Mouse (Mus musculus) lung, embryonic 16.5 days (tissue): ENCODE results near the gene Tead1. TPM values are rescaled to one million over a fixed set of nuclear protein-coding genes. Genes with fewer than 3 reads are reported as not detected.
A peak's percentile ranks its signal among the peaks of the same experiment; 100 is the strongest.

Source experiments
- ATAC-seq: fragments of 200-750 bp; cut with Nextera tagmentation; 2 replicates; pipeline ENCODE4 v1.8.0; 2017; ENCODE audit warnings: low read depth, mild to moderate bottlenecking, moderate library complexity
- H3K27ac ChIP-seq: fragments of 300-500 bp; sonication (generic); 2 replicates; pipeline ENCODE4 v1.5.1; 2014; ENCODE audit warnings: mild to moderate bottlenecking, control low read depth, low read length
- H3K27me3 ChIP-seq: fragments of 300-500 bp; sonication (generic); 2 replicates; pipeline ENCODE4 v1.6.1; 2014; ENCODE audit warnings: low read depth, low read length, mixed read lengths; ENCODE audit not compliant: control insufficient read depth, insufficient read depth
- H3K36me3 ChIP-seq: fragments of 300-500 bp; sonication (generic); 2 replicates; pipeline ENCODE4 v1.6.1; 2014; ENCODE audit warnings: low read length; ENCODE audit not compliant: control insufficient read depth, insufficient read depth
- H3K4me1 ChIP-seq: fragments of 300-500 bp; sonication (generic); replicated peaks from 2 replicates; pipeline ENCODE4 v1.6.1; 2014; ENCODE audit warnings: low read length, mixed read lengths; ENCODE audit not compliant: control insufficient read depth, insufficient read depth
- H3K4me2 ChIP-seq: fragments of 300-500 bp; sonication (generic); 2 replicates; pipeline ENCODE4 v1.6.1; 2014; ENCODE audit warnings: low read depth, low read length, control low read depth
- H3K4me3 ChIP-seq: fragments of 300-500 bp; sonication (generic); 2 replicates; pipeline ENCODE4 v1.5.1; 2014; ENCODE audit warnings: mild to moderate bottlenecking, low read length, control low read depth
- H3K9ac ChIP-seq: fragments of 300-500 bp; sonication (generic); 2 replicates; pipeline ENCODE4 v1.6.1; 2014; ENCODE audit warnings: low read length, control low read depth
- H3K9me3 ChIP-seq: fragments of 300-500 bp; sonication (generic); 2 replicates; pipeline ENCODE4 v1.6.1; 2016; ENCODE audit warnings: low read length; ENCODE audit not compliant: control insufficient read depth
- WGBS: fragments of 180-500 bp; shearing (Covaris S2); extraction: QIAGEN DNeasy Blood & Tissue Kit; methylation state at CpG from one replicate; pipeline ENCODE4 v1.1.7; 2014; 5-methylcytosine and 5-hydroxymethylcytosine counted together
- polyA plus RNA-seq: library from polyadenylated mRNA; unstranded; fragments of >200 nt; fragmentation: Nextera tagmentation; extraction: Ambion mirVana; gene quantifications from 2 replicates; pipeline ENCODE4 v1.2.1, GENCODE M21; 2015

The Tead1 gene
- polyA plus RNA-seq, 1 experiment from 2014 or later = 20.1 TPM

DNA sequence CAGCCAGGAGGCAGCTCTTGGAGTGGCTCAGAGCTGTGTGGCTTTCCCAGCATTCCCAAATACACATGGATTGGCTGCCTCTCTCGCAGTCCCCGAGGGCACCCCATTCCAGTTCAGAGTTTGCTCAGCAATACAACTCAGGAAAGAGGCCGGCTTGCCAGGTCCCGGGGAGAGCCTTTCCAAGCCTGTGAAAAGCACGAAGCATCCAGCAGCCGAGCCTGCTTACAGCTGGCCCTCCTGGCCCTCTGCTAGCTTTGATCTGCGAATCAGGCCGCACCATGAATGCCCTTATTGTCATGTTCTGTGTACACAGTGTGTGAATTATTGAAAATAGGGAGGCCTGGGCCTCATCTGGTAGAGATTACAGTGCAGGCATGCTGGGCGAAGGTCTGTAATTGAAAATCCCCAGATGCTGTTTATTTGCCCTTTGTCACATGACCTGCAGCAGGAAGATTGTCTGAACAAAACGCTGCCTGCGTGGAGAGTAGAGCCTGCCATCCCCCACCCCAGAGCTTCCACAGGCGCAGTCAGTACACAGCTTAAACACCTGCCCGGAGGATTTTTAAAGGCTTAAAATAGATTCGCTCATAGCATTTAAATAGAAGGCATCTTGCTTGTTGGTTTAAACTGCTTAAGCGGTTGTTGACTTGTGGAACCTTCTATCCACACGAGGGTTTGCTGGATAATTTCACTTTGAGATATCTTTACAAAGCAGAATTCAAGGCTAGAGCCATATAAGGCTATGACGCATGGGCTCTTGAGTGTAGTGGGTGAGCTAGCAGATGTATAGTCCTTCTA, 147.2 kb downstream of the Tead1 start:
- Histone ChIP-seq H3K9ac (peak overlapping the region; percentile 25; the same call in 1 of the 2 replicates), H3K36me3 (no peaks in the 10 kb centered on the region), H3K4me3 (no peak overlapping the region), H3K27me3 (no peaks in the 10 kb centered on the region), H3K4me1 (peaks cover 58% of the 10 kb centered on the region), H3K9me3 (no peaks in the 10 kb centered on the region), H3K27ac (peak overlapping the region; percentile 94), H3K4me2 (peak overlapping the region; percentile 6)
- ATAC-seq = peak; percentile 63
- 13% methylated on average over 17 of the region's 17 CpGs for WGBS

DNA sequence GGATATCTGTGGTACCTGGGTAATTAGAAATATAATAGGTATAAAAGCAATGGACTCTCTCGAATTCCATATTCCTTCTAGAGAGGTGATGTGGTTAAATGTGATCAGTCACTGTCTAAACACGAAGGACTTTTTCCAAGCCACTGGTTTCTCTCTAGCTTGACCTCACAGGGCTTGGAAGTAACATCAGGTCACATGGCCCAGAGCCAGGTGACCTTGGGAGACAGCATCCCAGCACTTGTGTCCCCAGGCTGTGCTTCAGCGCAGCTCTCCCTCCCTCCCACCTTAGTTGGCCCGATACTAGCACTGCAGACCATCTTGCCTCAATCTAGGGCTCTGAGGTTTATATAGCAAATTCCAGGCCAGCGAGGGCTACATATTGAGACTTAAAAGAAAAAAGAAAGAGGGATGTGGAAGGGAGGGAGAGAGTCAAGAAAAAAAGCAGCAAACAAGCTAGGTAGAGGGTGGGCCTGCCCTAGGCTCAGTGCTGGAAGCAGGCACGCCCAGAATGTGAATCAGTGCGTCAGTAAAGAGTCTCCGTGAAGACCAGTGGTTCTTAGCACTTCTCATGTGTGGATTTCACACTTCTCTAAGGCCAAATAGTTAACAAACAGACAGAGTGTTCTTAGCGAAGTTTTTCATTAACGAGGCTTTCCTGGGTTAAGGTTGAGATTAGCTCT, 149.0 kb downstream of the Tead1 start:
- peak overlapping the region; percentile 23; the same call in 1 of the 2 replicates for H3K4me2 ChIP-seq
- no peak overlapping the region for H3K4me3 ChIP-seq
- peak; percentile 56 for ATAC-seq
- no peak overlapping the region for H3K9ac ChIP-seq
- no peaks in the 10 kb centered on the region for H3K9me3 ChIP-seq
- WGBS = 34% methylated on average over 10 of the region's 10 CpGs
- H3K4me1 ChIP-seq = peaks cover 48% of the 10 kb centered on the region
- no peaks in the 10 kb centered on the region for H3K27me3 ChIP-seq
- peak overlapping the region; percentile 94 for H3K27ac ChIP-seq
- no peaks in the 10 kb centered on the region for H3K36me3 ChIP-seq

DNA sequence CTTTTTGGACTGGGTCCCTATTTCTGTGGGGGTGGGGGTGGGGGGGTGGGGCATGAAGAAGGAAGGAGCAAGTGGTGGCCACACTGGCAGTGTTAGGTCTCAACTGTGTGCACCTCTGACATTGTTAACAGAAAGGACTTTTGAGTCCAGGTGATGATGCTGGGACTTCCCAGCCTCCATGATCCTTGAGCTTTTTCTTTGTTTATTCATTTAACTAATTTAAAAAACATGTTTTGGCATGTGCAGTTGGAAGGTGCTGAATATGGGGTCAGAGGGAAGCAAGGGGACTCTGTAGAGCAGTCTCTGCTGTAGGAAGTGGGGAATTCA, 149.5 kb downstream of the Tead1 start:
- H3K27ac ChIP-seq = peak overlapping the region; percentile 76
- no peaks in the 10 kb centered on the region for H3K27me3 ChIP-seq
- peaks cover 43% of the 10 kb centered on the region for H3K4me1 ChIP-seq
- no peaks in the 10 kb centered on the region for H3K36me3 ChIP-seq
- no peak overlapping the region for H3K4me3 ChIP-seq
- peak; percentile 43 for ATAC-seq
- no peak overlapping the region for H3K9ac ChIP-seq
- H3K4me2 ChIP-seq = no peak overlapping the region
- H3K9me3 ChIP-seq = no peaks in the 10 kb centered on the region

DNA sequence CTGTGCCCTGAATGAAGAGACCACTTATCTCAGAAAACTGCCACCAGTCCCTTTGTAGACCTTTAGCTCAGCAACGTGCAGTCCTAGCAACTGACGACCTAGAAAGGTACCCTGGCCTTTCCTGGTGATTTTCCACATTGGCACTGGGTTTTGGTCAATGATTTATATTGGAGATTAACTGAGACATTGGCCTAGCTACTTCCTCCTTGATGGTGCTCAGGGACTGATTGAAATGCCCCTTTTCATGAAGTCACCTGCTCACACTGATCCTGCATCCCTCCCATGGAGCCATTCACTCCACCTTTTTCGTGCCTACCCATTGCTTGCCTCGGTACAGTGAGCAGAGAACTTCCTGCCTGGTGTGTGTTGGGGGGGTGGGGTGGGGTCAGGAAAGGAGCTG, 151.8 kb downstream of the Tead1 start:
- Histone ChIP-seq H3K4me2 (no peak overlapping the region), H3K36me3 (no peaks in the 10 kb centered on the region), H3K9me3 (no peaks in the 10 kb centered on the region), H3K4me1 (peaks cover 31% of the 10 kb centered on the region), H3K27ac (no peak overlapping the region), H3K4me3 (no peak overlapping the region), H3K9ac (no peak overlapping the region), H3K27me3 (no peaks in the 10 kb centered on the region)
- no peak for ATAC-seq
- 68% methylated on average over 4 of the region's 4 CpGs for WGBS

DNA sequence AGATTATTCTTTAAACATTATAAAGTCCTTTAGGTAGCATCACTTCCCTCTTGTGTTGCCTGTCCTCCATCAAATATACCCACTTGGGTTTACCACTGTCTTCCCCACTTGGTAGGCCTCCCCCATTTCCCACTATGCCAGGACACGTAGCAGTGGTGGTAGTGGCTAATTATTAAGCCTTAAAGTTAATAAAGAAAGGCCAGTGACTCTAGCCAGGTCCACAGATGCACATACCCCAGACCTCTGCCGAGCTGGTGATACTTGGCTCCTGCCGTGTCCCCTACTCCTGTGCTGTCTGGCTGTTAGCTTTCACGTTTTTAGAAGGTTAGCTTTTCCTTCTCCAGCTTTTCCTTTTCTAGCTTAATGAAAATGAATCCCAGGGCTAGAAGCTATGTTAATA, 152.3 kb downstream of the Tead1 start:
- Histone ChIP-seq H3K27ac (no peak overlapping the region), H3K36me3 (no peaks in the 10 kb centered on the region), H3K9me3 (no peaks in the 10 kb centered on the region), H3K4me2 (no peak overlapping the region), H3K4me1 (peaks cover 28% of the 10 kb centered on the region), H3K4me3 (no peak overlapping the region), H3K9ac (no peak overlapping the region), H3K27me3 (no peaks in the 10 kb centered on the region)
- ATAC-seq = no peak
- 63% methylated on average over 4 of the region's 4 CpGs for WGBS

DNA sequence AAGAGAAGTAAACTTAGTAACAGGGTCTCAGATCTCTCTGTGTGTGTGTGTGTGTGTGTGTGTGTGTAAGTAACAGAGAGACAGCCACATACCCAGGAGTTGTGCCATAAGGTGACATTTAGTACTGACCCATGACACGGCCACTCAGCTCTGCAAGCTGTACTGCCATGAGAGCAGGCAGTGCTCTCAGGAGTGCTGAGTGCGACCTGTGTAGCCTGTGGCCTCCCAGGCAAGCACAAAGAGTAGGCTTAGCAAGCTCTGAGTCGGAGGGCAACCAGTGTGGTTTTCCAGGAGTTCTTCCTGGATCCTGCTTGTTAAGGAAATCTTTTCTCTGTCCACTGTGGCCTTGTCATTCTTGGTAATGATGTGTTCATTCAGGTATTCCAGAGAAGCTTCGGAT, 154.0 kb downstream of the Tead1 start:
- H3K4me1 ChIP-seq = peaks cover 11% of the 10 kb centered on the region
- no peak overlapping the region for H3K4me2 ChIP-seq
- H3K4me3 ChIP-seq = no peak overlapping the region
- no peaks in the 10 kb centered on the region for H3K36me3 ChIP-seq
- H3K9me3 ChIP-seq = peaks cover 6% of the 10 kb centered on the region; the same call in 1 of the 2 replicates
- 73% methylated on average over 4 of the region's 4 CpGs for WGBS
- H3K27me3 ChIP-seq = no peaks in the 10 kb centered on the region
- H3K9ac ChIP-seq = no peak overlapping the region
- no peak for ATAC-seq
- peak overlapping the region; percentile 19; the same call in 1 of the 2 replicates for H3K27ac ChIP-seq

DNA sequence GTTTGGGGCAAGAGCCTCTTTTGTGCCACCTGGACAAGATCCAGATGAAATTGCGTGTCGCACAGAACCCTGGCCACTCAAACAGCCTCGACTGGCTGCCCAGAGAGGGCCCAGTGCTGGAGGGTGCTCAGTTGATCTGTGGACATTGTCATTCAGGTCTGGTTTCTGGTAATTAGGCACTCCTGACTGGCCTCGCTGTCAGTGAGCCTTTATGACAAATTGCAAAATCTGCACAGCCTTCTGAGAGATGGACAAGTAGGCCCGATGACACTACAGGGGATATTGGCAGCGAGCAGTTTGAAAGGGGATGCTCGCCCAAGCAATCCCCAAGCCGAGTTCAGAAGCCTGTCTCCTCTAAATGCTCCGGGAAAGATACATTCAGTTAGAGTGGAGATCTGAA, 157.0 kb downstream of the Tead1 start:
- Histone ChIP-seq H3K9ac (no peak overlapping the region), H3K9me3 (peaks cover 6% of the 10 kb centered on the region; the same call in 1 of the 2 replicates), H3K4me2 (no peak overlapping the region), H3K36me3 (no peaks in the 10 kb centered on the region), H3K27me3 (no peaks in the 10 kb centered on the region), H3K27ac (no peak overlapping the region), H3K4me3 (no peak overlapping the region), H3K4me1 (peaks cover 9% of the 10 kb centered on the region; the same call in 1 of the 2 replicates)
- ATAC-seq = no peak
- 57% methylated on average over 9 of the region's 9 CpGs for WGBS

DNA sequence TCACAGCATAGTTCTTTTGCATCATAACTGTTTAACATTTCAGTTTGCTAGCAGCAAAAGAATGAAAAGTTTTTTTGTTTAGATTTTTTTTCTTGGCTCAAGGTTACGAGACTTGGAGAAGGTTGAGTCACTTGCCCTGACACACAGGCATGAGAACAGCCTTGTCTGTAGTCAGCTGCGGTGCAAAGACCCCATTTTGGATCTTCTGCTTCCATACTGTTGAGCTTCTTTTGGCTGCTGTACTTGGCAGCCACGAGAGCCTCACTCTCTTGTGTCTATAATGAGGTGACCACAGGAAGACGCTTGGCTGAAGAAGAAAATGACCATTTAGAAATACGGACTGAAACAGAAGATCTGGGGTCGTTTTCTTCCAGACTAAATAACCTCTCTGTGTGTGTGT, 159.0 kb downstream of the Tead1 start:
- H3K4me2 ChIP-seq = no peak overlapping the region
- H3K27me3 ChIP-seq = no peaks in the 10 kb centered on the region
- no peak overlapping the region for H3K9ac ChIP-seq
- WGBS = 53% methylated on average over 6 of the region's 6 CpGs
- H3K9me3 ChIP-seq = peaks cover 6% of the 10 kb centered on the region; the same call in 1 of the 2 replicates
- peak; percentile 80 for ATAC-seq
- no peak overlapping the region; the same call in 1 of the 2 replicates for H3K27ac ChIP-seq
- H3K4me1 ChIP-seq = peaks cover 16% of the 10 kb centered on the region
- H3K4me3 ChIP-seq = no peak overlapping the region
- no peaks in the 10 kb centered on the region for H3K36me3 ChIP-seq

DNA sequence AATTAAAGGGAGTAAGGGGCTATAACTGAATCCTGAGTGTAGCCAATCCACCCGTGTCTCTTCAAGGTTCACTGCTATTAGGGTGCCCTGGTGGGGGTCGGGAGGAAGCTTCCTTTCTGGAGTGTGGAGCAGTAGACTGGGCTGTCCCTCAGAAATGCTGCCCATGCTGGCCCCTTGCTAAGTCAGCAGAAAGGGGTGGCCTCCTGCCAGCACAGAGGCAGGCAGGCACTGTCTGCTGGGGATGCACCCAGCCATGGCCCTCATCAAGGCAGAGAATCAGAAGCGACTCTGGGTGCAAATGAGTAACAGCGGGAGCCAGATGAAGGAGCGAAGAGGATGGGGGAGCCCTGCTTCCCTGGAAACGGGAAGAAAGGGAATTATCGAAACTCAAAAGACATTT, 161.2 kb downstream of the Tead1 start:
- Histone ChIP-seq H3K27me3 (no peaks in the 10 kb centered on the region), H3K9me3 (peaks cover 6% of the 10 kb centered on the region; the same call in 1 of the 2 replicates), H3K4me1 (peaks cover 11% of the 10 kb centered on the region), H3K36me3 (no peaks in the 10 kb centered on the region), H3K4me2 (no peak overlapping the region), H3K9ac (no peak overlapping the region), H3K27ac (no peak overlapping the region), H3K4me3 (no peak overlapping the region)
- ATAC-seq = no peak
- 65% methylated on average over 7 of the region's 7 CpGs for WGBS
